Mouse (Mus musculus): ENCODE results near the gene Rnf5. TPM values are rescaled to one million over a fixed set of nuclear protein-coding genes. Genes with fewer than 3 reads are reported as not detected.

Rnf5 gene
- total and polyA plus RNA-seq, 3 experiments = 77.8 to 115 (median 92.0) TPM

- DNase-seq = peak; percentile 89
Measured at GRCm38 (mm10) chr17:34632261-34632691, 28.8 kb upstream of the Rnf5 start.

GRCm38 (mm10) chr17:34631647-34632046, 28.2 kb upstream of the Rnf5 start:
- no peak for DNase-seq

- no peak for DNase-seq
Measured at GRCm38 (mm10) chr17:34630761-34631301, 27.3 kb upstream of the Rnf5 start.

GRCm38 (mm10) chr17:34629796-34630603, 26.5 kb upstream of the Rnf5 start:
- DNase-seq = no peak

- DNase-seq = no peak
Measured at GRCm38 (mm10) chr17:34629221-34629751, 25.8 kb upstream of the Rnf5 start, which contains the start of gene Prrt1. TSS of gene Prrt1 (plus strand) at chr17:34629533.

- no peak for DNase-seq
Measured at GRCm38 (mm10) chr17:34628644-34628967, 25.1 kb upstream of the Rnf5 start.

- DNase-seq = peak; percentile 86
Measured at GRCm38 (mm10) chr17:34627943-34628643, 24.6 kb upstream of the Rnf5 start, which contains the start of gene Ppt2. TSS of gene Ppt2 (minus strand) at chr17:34628510.

DNA sequence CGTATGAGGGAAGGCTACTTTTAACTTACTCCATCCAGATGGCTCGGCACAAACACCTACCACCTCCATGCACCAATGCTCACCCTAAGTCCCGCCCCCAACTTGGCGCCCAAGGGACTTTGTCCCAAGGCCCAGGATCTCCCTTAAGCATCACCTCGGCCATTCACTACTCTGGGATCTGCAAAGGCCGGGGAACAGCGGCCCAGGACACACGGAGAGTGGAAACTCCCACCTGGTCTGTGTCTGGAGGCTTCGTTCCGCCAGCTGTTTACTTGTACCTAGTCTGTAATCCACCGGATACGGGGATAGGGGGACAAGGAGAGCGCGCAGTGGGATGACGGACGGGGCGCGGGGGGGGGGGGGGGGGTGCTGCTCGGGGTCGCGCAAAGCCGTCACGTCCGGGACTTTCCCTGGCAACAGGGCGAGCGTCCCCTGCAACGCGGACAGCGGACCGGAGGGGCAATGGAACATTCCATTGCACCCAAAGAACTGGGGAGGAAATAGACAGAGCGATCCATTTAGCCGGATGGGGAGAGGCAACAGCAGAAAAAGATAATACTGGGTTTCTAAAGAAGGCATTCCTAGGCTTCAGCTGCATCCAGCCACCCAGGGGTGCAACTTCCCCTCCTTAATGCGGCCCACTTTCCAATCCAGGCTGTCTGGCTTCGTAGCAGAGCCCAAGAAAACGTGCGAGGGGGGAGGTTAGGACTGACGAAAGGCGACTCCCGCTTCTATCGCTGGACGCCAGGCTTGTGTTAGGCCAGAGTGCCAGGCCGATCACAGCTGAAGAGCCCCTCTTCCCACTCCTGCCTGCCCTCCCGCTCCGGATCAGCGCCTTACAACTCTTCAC, 23.8 kb upstream of the Rnf5 start:
- peak; percentile 92 for DNase-seq

- DNase-seq = no peak
Measured at GRCm38 (mm10) chr17:34626773-34627092, 23.2 kb upstream of the Rnf5 start.

- no peak for DNase-seq
Measured at GRCm38 (mm10) chr17:34626062-34626772, 22.7 kb upstream of the Rnf5 start.

- no peak for DNase-seq
Measured at GRCm38 (mm10) chr17:34624981-34625380, 21.5 kb upstream of the Rnf5 start.

GRCm38 (mm10) chr17:34623161-34623560, 19.7 kb upstream of the Rnf5 start:
- DNase-seq = no peak

DNA sequence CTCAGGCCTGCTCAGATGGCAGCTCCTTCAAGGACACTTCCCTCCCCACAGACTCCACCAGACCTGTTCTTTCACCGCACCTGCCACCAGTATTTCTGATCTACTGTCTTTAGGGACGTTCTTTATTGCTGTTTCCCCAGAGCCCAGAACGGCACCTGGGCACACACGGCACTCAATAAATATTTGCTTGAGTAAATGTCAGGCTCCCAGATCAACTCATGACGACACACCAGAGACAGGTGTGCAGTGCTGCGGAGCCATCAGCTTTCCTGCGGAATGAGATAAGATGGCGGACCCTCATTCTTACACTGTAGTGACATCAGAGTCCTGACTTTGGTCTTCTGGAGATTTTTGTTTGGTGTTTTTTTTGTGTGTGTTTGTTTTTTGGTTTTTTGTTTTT, 17.5 kb upstream of the Rnf5 start:
- DNase-seq = no peak

DNA sequence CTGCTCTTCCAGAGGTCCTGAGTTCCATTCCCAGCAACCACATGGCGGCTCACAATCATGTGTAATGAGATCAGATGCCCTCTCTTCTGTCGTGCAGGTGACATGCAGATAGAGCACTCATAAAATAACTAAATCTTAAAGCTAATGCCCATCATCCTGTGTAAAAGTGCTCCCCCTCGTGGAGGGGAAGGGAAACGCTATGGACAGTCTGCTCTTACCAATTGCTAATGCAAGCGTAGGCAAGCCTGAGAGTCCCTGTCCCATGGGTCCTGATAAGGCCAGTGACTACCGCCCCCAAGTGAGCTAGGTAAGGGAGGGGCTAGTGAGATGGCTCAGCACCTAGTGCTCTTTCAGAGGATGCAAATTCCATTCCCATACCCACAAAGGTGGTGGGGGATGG, 15.5 kb upstream of the Rnf5 start:
- peak; percentile 81 for DNase-seq

DNA sequence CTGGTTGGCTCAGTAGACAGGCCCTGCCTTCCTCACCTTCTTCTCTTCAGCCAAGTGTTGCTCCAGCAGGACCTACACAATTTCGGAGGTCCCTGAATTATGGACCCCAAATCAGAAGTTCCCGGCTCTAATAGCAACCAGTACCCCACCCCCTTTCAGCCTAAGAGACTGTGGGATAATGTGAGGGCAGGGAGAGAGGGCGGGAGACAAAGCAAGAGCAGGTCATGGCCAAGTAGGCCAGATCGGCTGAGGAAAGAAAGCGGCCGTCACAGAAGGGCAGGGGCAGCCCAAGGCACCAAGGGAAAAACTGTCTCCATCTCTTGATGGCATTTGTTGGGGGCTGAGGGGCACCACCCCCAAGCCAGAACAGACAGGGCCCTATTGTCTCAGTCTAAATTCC, 12.4 kb upstream of the Rnf5 start, which contains the start of gene Egfl8:
Gene Egfl8 (minus strand): TSS at position 101 of the 400 bp plus-strand sequence.
- no peak for DNase-seq

GRCm38 (mm10) chr17:34613830-34614229, 10.3 kb upstream of the Rnf5 start:
- no peak for DNase-seq

DNA sequence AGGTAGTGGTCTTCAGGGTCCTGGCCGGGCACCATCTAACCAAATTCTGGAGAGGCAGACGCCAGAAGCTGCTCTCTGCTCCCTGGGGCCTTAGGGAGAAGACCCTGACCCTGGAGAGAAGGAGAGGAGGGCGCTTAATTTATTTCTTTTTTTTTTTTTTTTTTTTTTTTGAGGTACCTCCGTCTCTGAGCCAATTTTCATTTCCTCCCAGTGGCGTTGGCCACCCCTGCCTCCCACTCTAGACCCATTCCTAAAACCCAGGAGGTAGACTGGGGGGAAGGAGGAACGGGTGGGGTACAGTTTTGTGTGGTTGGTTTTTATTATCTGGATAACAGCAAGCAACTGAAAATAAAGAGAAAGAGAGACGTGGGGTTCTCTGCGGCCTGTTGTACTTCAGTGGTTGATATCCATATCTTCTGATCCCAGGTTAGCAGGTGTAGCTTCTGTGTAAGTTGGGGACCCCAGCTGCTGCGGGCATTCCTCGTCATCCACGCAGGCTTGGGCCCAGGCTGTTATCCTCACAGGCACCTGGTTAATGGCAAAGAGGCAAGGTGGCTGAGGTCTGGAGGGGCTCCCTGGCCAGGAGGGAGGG, 9.7 kb upstream of the Rnf5 start:
- no peak for DNase-seq

- DNase-seq = no peak
Measured at GRCm38 (mm10) chr17:34611050-34611449, 7.6 kb upstream of the Rnf5 start.

DNA sequence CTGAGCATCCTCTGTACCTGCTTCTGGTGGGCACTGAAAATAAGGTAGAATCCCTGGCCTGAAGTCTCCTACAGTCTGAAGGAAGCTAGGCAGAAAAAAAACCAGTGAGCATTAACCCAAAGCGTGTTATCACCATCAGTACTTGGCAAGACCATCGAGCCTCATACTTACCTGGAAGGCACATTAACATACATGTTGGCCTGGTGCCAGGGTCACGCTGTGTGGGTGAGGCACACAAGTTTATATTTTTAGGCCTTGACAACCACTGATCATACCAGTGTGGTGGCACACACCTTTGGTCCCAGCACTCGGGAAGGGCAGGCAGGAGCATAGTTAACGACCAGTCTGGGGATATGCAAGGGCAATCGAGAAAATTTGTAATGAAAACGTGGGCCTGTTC, 4.5 kb upstream of the Rnf5 start:
- DNase-seq = no peak

DNA sequence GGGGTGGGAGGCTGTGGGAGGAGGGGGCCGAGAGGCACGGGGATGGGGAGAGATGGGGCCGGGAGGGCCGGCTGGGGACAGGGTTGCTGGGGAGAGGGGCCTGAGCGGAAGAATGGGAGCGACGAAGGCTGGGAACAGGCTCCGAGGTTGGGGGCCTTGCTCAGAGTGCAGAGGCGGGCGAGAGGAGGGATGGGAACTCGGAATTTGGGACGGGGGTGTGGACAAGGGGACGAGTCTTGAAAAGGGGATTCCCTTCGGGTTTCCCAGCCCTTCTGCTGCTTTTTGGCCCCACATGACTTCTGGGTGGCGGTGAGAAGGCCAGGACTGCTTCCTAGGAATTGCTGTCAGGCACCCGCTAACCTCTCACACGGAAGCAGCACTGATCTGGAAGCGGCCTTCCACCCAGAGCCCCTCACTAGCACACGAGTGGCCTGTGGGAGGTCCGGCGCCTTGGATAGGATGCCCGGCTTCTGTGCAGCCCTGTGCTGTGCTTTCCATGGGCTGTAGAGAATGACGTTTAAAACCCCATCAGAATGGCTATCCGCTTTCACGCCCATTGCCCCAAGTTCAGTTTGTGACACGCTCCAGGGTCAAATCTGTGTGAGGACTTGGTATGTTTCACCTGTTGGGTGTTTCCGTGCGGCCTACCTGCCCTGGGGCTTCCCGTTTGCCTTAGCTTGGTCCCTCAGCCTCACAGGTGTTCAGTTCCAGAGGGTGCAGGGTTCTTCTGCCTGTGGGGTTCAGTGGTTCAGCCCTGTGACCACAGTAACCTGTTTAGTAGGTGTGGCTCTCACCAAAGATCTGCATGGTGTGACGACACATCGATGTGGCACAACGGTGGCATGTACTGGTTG, 2.9 kb upstream of the Rnf5 start:
- peak; percentile 48 for DNase-seq
